ENCODE assay signal across 23 mouse cellular contexts in the genomic region with DNA sequence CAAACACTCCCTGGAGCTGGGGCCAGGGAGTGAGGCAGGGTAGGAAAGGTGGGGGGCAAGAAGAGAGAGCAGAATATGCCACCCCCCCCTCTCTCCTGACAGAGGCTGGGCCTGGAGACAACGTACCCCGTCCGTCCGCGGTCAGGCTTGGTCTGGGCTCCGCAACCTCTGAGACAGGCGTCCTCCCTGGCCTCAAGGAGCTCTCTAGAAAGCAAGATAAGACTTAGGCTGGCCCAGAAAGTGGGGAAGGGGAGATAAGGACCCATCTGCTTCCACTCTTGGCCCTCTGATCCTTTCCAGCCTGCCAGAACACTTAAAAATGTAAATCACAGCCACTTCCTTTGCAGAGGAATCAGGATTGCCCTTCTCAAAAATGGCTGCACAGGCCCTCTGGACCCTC. TPM values are rescaled to one million over a fixed set of nuclear protein-coding genes. Genes with fewer than 3 reads are reported as not detected.
DNase-seq lines count a peak whose midpoint lies in the region; ATAC-seq and TF ChIP-seq lines count a peak whose summit lies in the region.
"Had no signal": no experiment of that assay in that cellular context is flagged by ENCODE, and none has a peak within 500 bp of the region (broad histone marks: within the 10 kb centered on the region; RNA-seq: fewer than 3 reads in every experiment).

No protein-coding gene starts in this region.

- H3K9me3 ChIP-seq in heart, embryonic 14.5 days (ENCODE audit: control insufficient read depth, low read length) = no peaks in the 10 kb centered on the region
- no peaks in the 10 kb centered on the region for H3K9me3 ChIP-seq in E14TG2a.4 (ENCODE audit: low read length)
- H3K9me3 ChIP-seq in limb, embryonic 10.5 days (replicated peaks) = no peaks in the 10 kb centered on the region
- H3K9me3 ChIP-seq: forebrain, embryonic 13.5 days; hindbrain, embryonic 15.5 days; limb, embryonic 15.5 days; liver, embryonic 15.5 days; midbrain, embryonic 12.5 days; stomach, embryonic 15.5 days had no signal

- H3K4me3 ChIP-seq in heart, embryonic 14.5 days (ENCODE audit: control insufficient read depth in 1 of 2, insufficient read depth in 1 of 2, low read depth in 1 of 2, low read length in 2 of 2) = no peak overlapping the region
- peak overlapping the region; percentile 32; the same call in 1 of the 2 replicates for H3K4me3 ChIP-seq in E14TG2a.4 (replicated peaks; ENCODE audit: low read length)
- no peak overlapping the region for H3K4me3 ChIP-seq in limb, embryonic 10.5 days
- no peak overlapping the region for H3K4me3 ChIP-seq in thymus, adult 2 months (ENCODE audit: control insufficient read depth, insufficient read depth, low read length)
- H3K4me3 ChIP-seq: forebrain, embryonic 13.5 days; hindbrain, embryonic 15.5 days; limb, embryonic 15.5 days; liver, embryonic 15.5 days; midbrain, embryonic 12.5 days; stomach, embryonic 15.5 days had no signal

- no peak for TF ChIP-seq CTCF in E14TG2a.4 (conservative IDR thresholded peaks at IDR 0.05; ENCODE audit: low read length)
- no peak for TF ChIP-seq CTCF in thymus, adult 2 months (IDR thresholded peaks at IDR 0.05; ENCODE audit: borderline replicate concordance, control insufficient read depth, extremely low read depth, insufficient read depth, low read length, poor library complexity)

- DNase-seq in embryo, embryonic 10 days (ENCODE audit: low spot score) = peak; percentile 40
- no peak for DNase-seq in embryo, embryonic 9.5 days (ENCODE audit: extremely low spot score)
- DNase-seq in heart, adult 9 months (ENCODE audit: low spot score in 2 of 2) = no peak
- no peak for DNase-seq in limb, embryonic 10.5 days (ENCODE audit: low spot score)
- no peak for DNase-seq in thymus, adult 2 months
- DNase-seq: adrenal gland, postnatal 14 days; cerebellum, adult 2 months; cerebellum, postnatal 25 days; heart, adult 18-20 months; heart, postnatal 36 days; kidney, adult 11 months; kidney, postnatal 4 days; thymus, postnatal 4 days had no signal

- peaks cover 18 to 23% of the 10 kb centered on the region in 2 experiments for H3K4me1 ChIP-seq in heart, embryonic 14.5 days (ENCODE audit: control insufficient read depth in 2 of 2, insufficient read depth in 2 of 2, low read length in 2 of 2)
- peaks cover 70% of the 10 kb centered on the region for H3K4me1 ChIP-seq in E14TG2a.4 (replicated peaks; ENCODE audit: low read depth, low read length)
- peaks cover 31% of the 10 kb centered on the region for H3K4me1 ChIP-seq in limb, embryonic 10.5 days
- no peaks in the 10 kb centered on the region for H3K4me1 ChIP-seq in thymus, adult 2 months (replicated peaks; ENCODE audit: control insufficient read depth, insufficient read depth, low read length)
- H3K4me1 ChIP-seq: hindbrain, embryonic 15.5 days; limb, embryonic 15.5 days; liver, embryonic 15.5 days; midbrain, embryonic 12.5 days had no signal

- WGBS in heart, embryonic 14.5 days = 7% methylated on average over 7 of the region's 7 CpGs
- WGBS in limb, embryonic 10.5 days = 12% methylated on average over 7 of the region's 7 CpGs
- 57% methylated on average over 7 of the region's 7 CpGs for WGBS in thymus, adult 2 months

- H3K9ac ChIP-seq in heart, embryonic 14.5 days (ENCODE audit: low read length) = peak overlapping the region; percentile 31; the same call in 1 of the 2 replicates
- H3K9ac ChIP-seq: forebrain, embryonic 13.5 days; hindbrain, embryonic 15.5 days; limb, embryonic 15.5 days; liver, embryonic 15.5 days; midbrain, embryonic 12.5 days; stomach, embryonic 15.5 days had no signal

- peak overlapping the region; percentile 32; the same call in 1 of the 2 replicates for H3K4me2 ChIP-seq in heart, embryonic 14.5 days (ENCODE audit: low read length)
- H3K4me2 ChIP-seq: forebrain, embryonic 13.5 days; hindbrain, embryonic 15.5 days; limb, embryonic 15.5 days; liver, embryonic 15.5 days; midbrain, embryonic 12.5 days; stomach, embryonic 15.5 days had no signal

- no peak overlapping the region for H3K27ac ChIP-seq in heart, embryonic 14.5 days (replicated peaks in 1 of 2; ENCODE audit: control insufficient read depth in 1 of 2, insufficient read depth in 1 of 2, low read depth in 2 of 2, low read length in 2 of 2)
- peak overlapping the region; percentile 47; the same call in 1 of the 2 replicates for H3K27ac ChIP-seq in limb, embryonic 10.5 days
- no peak overlapping the region for H3K27ac ChIP-seq in thymus, adult 2 months (ENCODE audit: control insufficient read depth, insufficient read depth, low read length)
- H3K27ac ChIP-seq: forebrain, embryonic 13.5 days; hindbrain, embryonic 15.5 days; limb, embryonic 15.5 days; liver, embryonic 15.5 days; midbrain, embryonic 12.5 days; stomach, embryonic 15.5 days had no signal

- no peak for ATAC-seq in heart, embryonic 14.5 days (ENCODE audit: insufficient number of reproducible peaks, insufficient read depth, low FRiP score, low read depth)
- no peak for ATAC-seq in activated CD4-positive, CD25-positive, alpha-beta regulatory T cell, adult 4 months
- ATAC-seq: forebrain, embryonic 13.5 days; lung, postnatal 0 days had no signal

- H3K36me3 ChIP-seq in heart, embryonic 14.5 days (ENCODE audit: control insufficient read depth, insufficient read depth, low read length) = no peaks in the 10 kb centered on the region
- no peaks in the 10 kb centered on the region for H3K36me3 ChIP-seq in E14TG2a.4 (ENCODE audit: insufficient read depth, low read length)
- no peaks in the 10 kb centered on the region for H3K36me3 ChIP-seq in limb, embryonic 10.5 days
- no peaks in the 10 kb centered on the region for H3K36me3 ChIP-seq in thymus, adult 2 months (ENCODE audit: control insufficient read depth, insufficient read depth, low read length)
- H3K36me3 ChIP-seq: hindbrain, embryonic 15.5 days; limb, embryonic 15.5 days; liver, embryonic 15.5 days; midbrain, embryonic 12.5 days; stomach, embryonic 15.5 days had no signal

- no peaks in the 10 kb centered on the region for H3K27me3 ChIP-seq in heart, embryonic 14.5 days (ENCODE audit: control insufficient read depth, insufficient read depth, low read length)
- H3K27me3 ChIP-seq in E14TG2a.4 (ENCODE audit: insufficient read depth, low read length) = peaks cover 14% of the 10 kb centered on the region
- H3K27me3 ChIP-seq in limb, embryonic 10.5 days (ENCODE audit: low read depth, poor library complexity, severe bottlenecking) = peaks cover 72% of the 10 kb centered on the region
- no peaks in the 10 kb centered on the region for H3K27me3 ChIP-seq in thymus, adult 2 months (ENCODE audit: control insufficient read depth, insufficient read depth, low read length)
- H3K27me3 ChIP-seq: hindbrain, embryonic 15.5 days; stomach, embryonic 15.5 days had no signal

- TF ChIP-seq POLR2A in thymus, adult 2 months (IDR thresholded peaks at IDR 0.05; ENCODE audit: control insufficient read depth, extremely low read depth, insufficient read depth, low read length, poor library complexity) = no peak

RNA-seq across cellular contexts. Expression of a gene that starts 33.8 kb away (rescaled TPM):
- polyA plus RNA-seq in heart, embryonic 14.5 days (2014; fragmentation: Nextera tagmentation; extraction: Ambion mirVana) = 13.0 and 14.1 TPM in 2 replicates
- 3.3 and 8.5 TPM in 2 replicates for polyA plus RNA-seq in limb, embryonic 10.5 days (2016; fragmentation: Nextera tagmentation; extraction: Ambion mirVana)
- 0.23 and 0.30 TPM in 2 replicates for polyA plus RNA-seq in thymus, adult 2 months (2012; rRNA removed)
- polyA plus RNA-seq in activated CD4-positive, CD25-positive, alpha-beta regulatory T cell, adult 4 months (2017; shearing (Covaris generic)) = not detected
- polyA plus RNA-seq: cerebellum, adult 2 months; forebrain, embryonic 13.5 days; hindbrain, embryonic 15.5 days; lung, postnatal 0 days; midbrain, embryonic 12.5 days had no signal
